Mouse (Mus musculus) embryonic facial prominence, embryonic 15.5 days (tissue): ENCODE results near the gene Hexim2. TPM values are rescaled to one million over a fixed set of nuclear protein-coding genes. Genes with fewer than 3 reads are reported as not detected.

ENCODE experiments used
- ATAC-seq: fragments of 200-750 bp; cut with Nextera tagmentation; 2 replicates; pipeline ENCODE4 v1.8.0; 2017; ENCODE audit warnings: low read depth, moderate TSS enrichment; ENCODE audit not compliant: insufficient number of reproducible peaks, low FRiP score, low TSS enrichment
- H3K27ac ChIP-seq: fragments of 300-500 bp; sonication (generic); replicated peaks from 2 replicates; pipeline ENCODE4 v1.5.1; 2015; ENCODE audit warnings: mild to moderate bottlenecking, inconsistent platforms
- H3K27me3 ChIP-seq: fragments of 300-500 bp; sonication (generic); 2 replicates; pipeline ENCODE4 v1.6.1; 2015; ENCODE audit warnings: inconsistent platforms
- H3K36me3 ChIP-seq: fragments of 300-500 bp; sonication (generic); 2 replicates; pipeline ENCODE4 v1.6.1; 2015; ENCODE audit warnings: mild to moderate bottlenecking, inconsistent platforms
- H3K4me1 ChIP-seq: fragments of 300-500 bp; sonication (generic); 2 replicates; pipeline ENCODE4 v1.6.1; 2015; ENCODE audit warnings: inconsistent platforms
- H3K4me2 ChIP-seq: fragments of 300-500 bp; sonication (generic); replicated peaks from 2 replicates; pipeline ENCODE4 v1.6.1; 2015; ENCODE audit warnings: mild to moderate bottlenecking, inconsistent platforms
- H3K4me3 ChIP-seq: fragments of 300-500 bp; sonication (generic); replicated peaks from 2 replicates; pipeline ENCODE4 v1.5.1; 2015; ENCODE audit warnings: mild to moderate bottlenecking, inconsistent platforms
- H3K9ac ChIP-seq: fragments of 300-500 bp; sonication (generic); 2 replicates; pipeline ENCODE4 v1.6.1; 2015; ENCODE audit warnings: inconsistent platforms
- H3K9me3 ChIP-seq: fragments of 300-500 bp; sonication (generic); replicated peaks from 2 replicates; pipeline ENCODE4 v1.6.1; 2016; ENCODE audit warnings: inconsistent platforms
- WGBS: fragments of 180-500 bp; shearing (Covaris S2); methylation state at CpG from one replicate; pipeline ENCODE4 v1.1.7; 2015; 5-methylcytosine and 5-hydroxymethylcytosine counted together
- polyA plus RNA-seq: library from polyadenylated mRNA; unstranded; fragments of >200 nt; fragmentation: Nextera tagmentation; extraction: Ambion mirVana; gene quantifications from 2 replicates; pipeline ENCODE4 v1.2.1, GENCODE M21; 2015

Gene Hexim2
- polyA plus RNA-seq, 1 experiment from 2014 or later, result 14.0 TPM

DNA sequence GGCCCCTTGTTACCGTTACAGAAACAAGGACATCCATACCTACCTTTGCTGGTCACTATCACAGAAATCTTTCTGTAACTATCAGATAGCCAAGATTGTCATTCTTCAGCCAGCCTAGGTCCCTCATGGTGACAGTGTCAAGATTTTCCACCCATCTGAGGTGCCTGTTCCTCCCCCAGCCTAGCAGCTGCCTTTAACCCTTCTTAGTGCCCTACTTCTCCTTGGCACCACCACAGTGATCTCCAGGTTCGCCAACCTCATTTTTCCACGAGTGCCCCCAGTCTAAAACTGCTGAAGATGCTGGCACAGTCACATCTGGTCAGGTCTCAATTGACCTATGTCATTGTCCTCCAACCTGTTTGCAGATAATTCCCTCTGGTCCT lies 37.9 kb downstream of the Hexim2 start:
- Histone ChIP-seq H3K4me1 (peaks cover 12% of the 10 kb centered on the region), H3K4me2 (peak overlapping the region; percentile 97), H3K27me3 (peaks cover 46% of the 10 kb centered on the region), H3K27ac (no peak overlapping the region), H3K36me3 (no peaks in the 10 kb centered on the region), H3K9ac (no peak overlapping the region), H3K4me3 (peak overlapping the region; percentile 54), H3K9me3 (no peaks in the 10 kb centered on the region)
- 52% methylated on average over 3 of the region's 3 CpGs for WGBS
- no peak for ATAC-seq

- peak within 1 kb of the TSS; percentile 15 for H3K9ac ChIP-seq
- WGBS, result 1% methylated on average over 72 of the region's 84 CpGs
- H3K4me3 ChIP-seq, result peak within 1 kb of the TSS; percentile 54
- no peaks in the 10 kb centered on the region for H3K36me3 ChIP-seq
- H3K4me2 ChIP-seq, result peak within 1 kb of the TSS; percentile 97
- H3K27ac ChIP-seq, result no peak within 1 kb of the TSS
- H3K9me3 ChIP-seq, result no peaks in the 10 kb centered on the region
- 0 out of 2 replicates have a peak, but pooled peaks have one; percentile 36 for ATAC-seq
- H3K27me3 ChIP-seq, result peaks cover 46% of the 10 kb centered on the region
- H3K4me1 ChIP-seq, result peaks cover 12% of the 10 kb centered on the region
Measured at GRCm38 (mm10) chr11:103170494-103171285, 38.5 kb downstream of the Hexim2 start, which contains the start of gene Fmnl1. Gene Fmnl1 (plus strand): TSS chr11:103171107.

- Histone ChIP-seq H3K4me1 (peaks cover 17% of the 10 kb centered on the region), H3K27ac (no peak overlapping the region), H3K4me3 (peak overlapping the region; percentile 54), H3K27me3 (peaks cover 46% of the 10 kb centered on the region), H3K9ac (peak overlapping the region; percentile 15), H3K36me3 (no peaks in the 10 kb centered on the region), H3K9me3 (no peaks in the 10 kb centered on the region), H3K4me2 (peak overlapping the region; percentile 97)
- under 1% methylated on average over 23 of the region's 23 CpGs for WGBS
- ATAC-seq, result no peak
Measured at GRCm38 (mm10) chr11:103171286-103171620, 39.0 kb downstream of the Hexim2 start.

- Histone ChIP-seq H3K4me3 (peak overlapping the region; percentile 54), H3K4me2 (no peak overlapping the region), H3K4me1 (peaks cover 17% of the 10 kb centered on the region), H3K36me3 (no peaks in the 10 kb centered on the region), H3K9me3 (no peaks in the 10 kb centered on the region), H3K27ac (no peak overlapping the region), H3K27me3 (peaks cover 46% of the 10 kb centered on the region), H3K9ac (no peak overlapping the region)
- no peak for ATAC-seq
- 49% methylated on average over 9 of the region's 9 CpGs for WGBS
Measured at GRCm38 (mm10) chr11:103171703-103172391, 39.6 kb downstream of the Hexim2 start.

DNA sequence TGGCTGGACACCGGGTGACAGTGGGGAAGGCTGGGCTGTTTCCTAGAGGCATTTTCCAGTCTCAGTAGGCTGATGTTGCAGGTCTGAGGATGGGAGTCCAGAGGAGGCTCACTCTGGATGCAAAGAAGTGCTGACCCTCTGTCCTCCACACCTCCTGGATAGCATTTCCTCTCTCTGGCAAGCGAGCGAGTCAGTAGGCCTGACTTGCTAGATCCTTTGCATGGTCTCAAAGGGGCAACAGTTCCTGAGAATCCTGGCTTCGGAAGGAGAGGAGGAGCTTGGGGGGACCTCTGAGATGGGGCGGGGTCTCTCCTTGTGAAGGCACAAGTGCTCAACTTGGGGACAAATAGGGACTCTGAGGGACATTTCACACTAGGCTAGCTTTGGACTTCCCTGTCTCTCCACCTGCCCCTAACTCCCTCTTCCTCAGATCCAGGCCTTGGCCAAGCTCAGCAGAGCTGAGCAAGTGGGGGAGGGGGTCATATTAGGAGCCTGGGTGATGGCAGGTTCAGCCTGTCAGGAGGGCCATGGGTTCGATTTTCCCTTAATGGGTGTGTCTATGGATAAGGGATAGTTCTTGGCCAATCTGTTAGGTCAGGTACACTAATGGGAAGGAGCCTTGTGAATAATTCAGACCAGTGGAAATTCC lies 40.3 kb downstream of the Hexim2 start:
- H3K9ac ChIP-seq, result no peak overlapping the region
- WGBS, result 65% methylated on average over 6 of the region's 6 CpGs
- ATAC-seq, result no peak
- no peak overlapping the region for H3K4me2 ChIP-seq
- no peak overlapping the region for H3K4me3 ChIP-seq
- H3K27ac ChIP-seq, result no peak overlapping the region
- H3K36me3 ChIP-seq, result no peaks in the 10 kb centered on the region
- no peaks in the 10 kb centered on the region for H3K9me3 ChIP-seq
- H3K27me3 ChIP-seq, result peaks cover 46% of the 10 kb centered on the region
- peaks cover 17% of the 10 kb centered on the region for H3K4me1 ChIP-seq

DNA sequence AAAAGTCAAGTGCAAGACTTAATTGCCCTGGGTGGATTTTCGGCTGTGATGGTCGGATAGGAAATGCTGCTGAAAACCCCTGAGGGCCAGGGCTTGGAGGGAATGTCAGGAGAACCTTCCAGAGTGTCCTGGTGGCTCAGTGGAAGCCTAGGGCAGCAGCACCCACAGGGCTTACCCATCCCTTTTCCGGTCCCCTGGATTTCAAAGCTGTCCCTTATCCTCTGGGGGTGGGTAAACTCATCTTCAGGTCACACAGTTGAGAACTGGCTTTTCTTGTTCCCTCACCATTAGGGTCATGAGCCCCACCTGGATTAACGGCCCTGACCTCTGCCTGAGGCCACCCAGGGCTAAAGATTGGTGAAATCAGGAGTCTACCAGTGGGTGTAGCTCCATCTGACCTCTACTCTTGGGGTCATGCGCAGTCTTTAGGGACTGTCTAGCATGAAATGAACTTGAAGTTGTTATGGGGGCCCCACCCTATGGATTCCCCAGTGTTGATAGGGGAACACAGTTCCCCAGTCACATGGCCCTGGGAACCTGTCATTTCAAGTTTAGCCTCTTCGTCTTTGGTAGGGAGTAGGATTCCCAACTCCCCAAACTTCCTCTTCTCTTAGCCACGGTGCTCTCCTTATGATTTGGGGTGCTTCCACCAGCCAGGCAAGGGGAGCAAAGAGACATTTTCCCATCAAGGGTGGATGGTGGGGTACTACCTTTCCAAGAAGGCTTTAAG lies 41.0 kb downstream of the Hexim2 start:
- H3K27me3 ChIP-seq, result peaks cover 42% of the 10 kb centered on the region
- no peak overlapping the region for H3K4me3 ChIP-seq
- H3K9me3 ChIP-seq, result no peaks in the 10 kb centered on the region
- no peak overlapping the region for H3K4me2 ChIP-seq
- H3K4me1 ChIP-seq, result peaks cover 17% of the 10 kb centered on the region
- H3K9ac ChIP-seq, result no peak overlapping the region
- ATAC-seq, result no peak
- 76% methylated on average over 7 of the region's 7 CpGs for WGBS
- no peaks in the 10 kb centered on the region for H3K36me3 ChIP-seq
- no peak overlapping the region for H3K27ac ChIP-seq

DNA sequence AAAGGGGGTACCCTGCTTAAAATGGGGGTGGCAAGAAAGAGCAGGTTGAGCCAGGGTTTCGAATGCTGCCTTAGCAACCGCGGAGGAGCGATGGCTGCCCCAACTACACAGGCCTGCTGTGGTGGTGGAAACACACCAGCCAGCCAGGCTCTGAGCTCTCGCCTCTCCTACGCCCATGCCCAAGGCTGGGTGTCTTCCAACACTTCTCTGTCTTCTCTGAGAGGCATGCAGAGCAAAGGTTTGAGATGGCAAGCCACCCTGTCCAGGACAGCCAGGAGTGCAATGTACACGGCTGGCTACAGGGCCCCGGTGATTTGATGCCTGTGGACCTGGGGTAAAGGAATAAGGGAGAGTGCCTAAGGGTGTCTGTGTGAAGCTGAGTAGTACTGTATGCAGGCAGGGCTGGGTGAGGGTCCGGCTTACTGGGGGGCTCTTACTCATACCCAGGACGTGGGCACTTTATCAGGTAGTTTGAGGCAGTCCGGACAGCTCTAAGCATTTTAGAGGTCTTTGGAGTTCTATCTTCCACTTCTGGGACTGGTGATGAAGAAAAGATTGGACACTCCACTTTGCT lies 41.6 kb downstream of the Hexim2 start:
- Histone ChIP-seq H3K9ac (no peak overlapping the region), H3K4me2 (no peak overlapping the region), H3K4me1 (peaks cover 17% of the 10 kb centered on the region), H3K27me3 (peaks cover 42% of the 10 kb centered on the region), H3K4me3 (no peak overlapping the region), H3K27ac (no peak overlapping the region), H3K36me3 (no peaks in the 10 kb centered on the region), H3K9me3 (no peaks in the 10 kb centered on the region)
- ATAC-seq, result no peak
- 86% methylated on average over 11 of the region's 11 CpGs for WGBS

DNA sequence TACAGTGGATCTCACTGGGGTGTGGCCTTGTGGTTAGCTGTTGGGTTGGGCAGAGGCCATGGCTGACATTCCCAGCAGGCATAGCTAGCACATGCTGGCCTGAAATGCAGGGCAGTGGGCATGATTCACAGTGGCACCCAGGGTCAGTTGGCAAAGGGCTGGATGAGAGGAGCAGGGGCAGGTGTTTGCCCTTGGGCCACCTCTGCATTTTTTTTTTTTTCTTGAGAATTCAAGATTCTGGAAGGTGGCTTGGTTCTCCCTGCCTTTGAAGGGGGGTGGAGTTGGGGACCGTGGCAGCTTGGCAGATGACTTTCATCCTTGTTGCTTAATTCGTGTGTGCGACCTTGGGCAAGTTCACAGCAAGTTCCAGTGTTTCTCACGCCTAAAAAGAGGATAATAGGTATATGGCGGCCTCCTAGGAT lies 42.2 kb downstream of the Hexim2 start:
- H3K9ac ChIP-seq, result no peak overlapping the region
- no peak overlapping the region for H3K4me3 ChIP-seq
- peaks cover 37% of the 10 kb centered on the region for H3K27me3 ChIP-seq
- no peaks in the 10 kb centered on the region for H3K36me3 ChIP-seq
- H3K4me1 ChIP-seq, result peaks cover 17% of the 10 kb centered on the region
- no peak for ATAC-seq
- no peak overlapping the region for H3K27ac ChIP-seq
- WGBS, result 67% methylated on average over 5 of the region's 5 CpGs
- H3K9me3 ChIP-seq, result no peaks in the 10 kb centered on the region
- no peak overlapping the region for H3K4me2 ChIP-seq

GRCm38 (mm10) chr11:103174891-103175391 lies 42.7 kb downstream of the Hexim2 start:
- ATAC-seq, result no peak
- Histone ChIP-seq H3K27me3 (peaks cover 32% of the 10 kb centered on the region), H3K9ac (no peak overlapping the region), H3K36me3 (no peaks in the 10 kb centered on the region), H3K4me1 (peaks cover 17% of the 10 kb centered on the region), H3K4me2 (no peak overlapping the region), H3K27ac (no peak overlapping the region), H3K9me3 (no peaks in the 10 kb centered on the region), H3K4me3 (no peak overlapping the region)
- 33% methylated on average over 8 of the region's 8 CpGs for WGBS

- no peak overlapping the region for H3K9ac ChIP-seq
- H3K4me3 ChIP-seq, result no peak overlapping the region
- H3K36me3 ChIP-seq, result no peaks in the 10 kb centered on the region
- no peak for ATAC-seq
- peaks cover 9% of the 10 kb centered on the region for H3K4me1 ChIP-seq
- no peak overlapping the region for H3K27ac ChIP-seq
- no peaks in the 10 kb centered on the region for H3K9me3 ChIP-seq
- no peak overlapping the region for H3K4me2 ChIP-seq
- H3K27me3 ChIP-seq, result peaks cover 22% of the 10 kb centered on the region
- WGBS, result 60% methylated on average over 14 of the region's 14 CpGs
Measured at GRCm38 (mm10) chr11:103175688-103176442, 43.6 kb downstream of the Hexim2 start.
